Comparison of ENCODE assay signal across 14 mouse cellular contexts in the genomic region with DNA sequence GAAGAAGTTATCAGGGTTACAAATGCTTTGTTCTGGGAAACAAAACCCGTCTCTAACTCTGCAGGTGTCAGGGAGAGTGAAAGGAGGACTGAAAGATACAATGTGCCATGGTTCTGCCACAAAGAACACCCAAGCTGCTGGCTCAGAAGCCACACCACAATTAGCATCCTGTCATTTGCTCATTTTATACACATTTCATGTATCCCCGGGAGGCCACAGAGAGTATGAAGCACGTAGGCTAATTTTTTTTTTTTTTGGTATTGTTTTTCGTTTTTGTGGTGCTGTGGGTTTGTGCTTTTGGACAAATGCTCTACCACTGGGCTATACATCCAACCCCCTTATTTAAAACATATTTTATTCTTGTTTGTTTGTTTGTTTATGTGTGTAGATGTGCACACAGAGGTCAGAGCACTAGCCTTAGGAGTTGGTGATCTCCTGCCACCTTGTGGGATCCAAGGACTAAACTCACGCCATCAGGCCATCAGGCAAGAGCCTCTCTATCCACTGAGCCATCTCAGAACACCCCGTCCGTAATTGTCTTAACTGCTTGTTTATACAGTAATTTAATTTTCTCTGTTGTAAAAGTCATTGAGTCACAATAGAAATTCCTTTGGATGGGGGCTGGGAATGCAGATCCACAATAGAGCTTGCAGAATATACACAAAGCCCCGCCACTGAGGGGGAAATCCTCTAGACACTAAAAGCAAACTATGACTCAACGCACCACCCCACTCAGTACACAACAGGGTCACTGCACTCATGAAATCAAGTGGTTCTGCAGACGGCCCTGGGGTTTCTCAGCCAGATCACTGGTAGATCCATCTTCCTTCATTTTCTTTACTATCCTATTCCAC. TPM values are rescaled to one million over a fixed set of nuclear protein-coding genes. Genes with fewer than 3 reads are reported as not detected.
A peak's percentile ranks its signal among the peaks of the same experiment; 100 is the strongest.
DNase-seq lines count a peak whose midpoint lies in the region; TF ChIP-seq lines count a peak whose summit lies in the region.
"Had no signal": no experiment of that assay in that cellular context is flagged by ENCODE, and none has a peak within 500 bp of the region (broad histone marks: within the 10 kb centered on the region; RNA-seq: fewer than 3 reads in every experiment).

No protein-coding gene starts in this region.

- peak; percentile 34 to 57 for DNase-seq in lung, adult 18-20 months
- no peak for DNase-seq in lung, postnatal 25 days (ENCODE audit: low spot score)
- peak; percentile 74 for DNase-seq in CH12.LX (ENCODE audit: extremely low read depth)
- peak; percentile 19 for DNase-seq in brain, adult 2 months (ENCODE audit: low read depth, low spot score)
- no peak for DNase-seq in heart, postnatal 14 days
- no peak for DNase-seq in heart, postnatal 10 days
- DNase-seq in adrenal gland, postnatal 14 days = no peak
- DNase-seq: cerebellum, adult 8-10 months; heart, postnatal 36 days; right cerebral cortex, postnatal 4 days had no signal

- H3K27ac ChIP-seq in CH12.LX (ENCODE audit: insufficient read depth, low read depth) = peak overlapping the region; percentile 83
- 0 out of 2 replicates have a peak overlapping the region, but pooled peaks have one; percentile 12 for H3K27ac ChIP-seq in small intestine, adult 2 months (ENCODE audit: insufficient read depth, low read depth, low read length)
- H3K27ac ChIP-seq: forebrain, embryonic 10.5 days; liver, embryonic 14.5 days had no signal

- H3K79me2 ChIP-seq in CH12.LX (replicated peaks; ENCODE audit: control insufficient read depth, extremely low read depth, insufficient read depth, poor library complexity, severe bottlenecking) = no peaks in the 10 kb centered on the region

- no peak overlapping the region for H3K4me3 ChIP-seq in CH12.LX (replicated peaks in 1 of 3; ENCODE audit: low read depth in 2 of 3, low read length in 2 of 3, poor library complexity in 1 of 3)
- no peak overlapping the region for H3K4me3 ChIP-seq in small intestine, adult 2 months (ENCODE audit: low read depth, low read length)
- H3K4me3 ChIP-seq: forebrain, embryonic 10.5 days; midbrain, embryonic 10.5 days had no signal

- peak overlapping the region; percentile 74 for H3K4me2 ChIP-seq in CH12.LX (ENCODE audit: insufficient read depth, low read depth, poor library complexity, severe bottlenecking)

- in situ Hi-C loops in CH12.LX (cut with MboI; ENCODE audit: low pct_ligation_motif_present, low pct_unique_long_range_greater_than_20kb, low sequenced_read_pairs) = no loop called here

- peak; percentile 70 for TF ChIP-seq EP300 in CH12.LX (IDR thresholded peaks at IDR 0.05; ENCODE audit: low read length)

- WGBS in small intestine, adult 2 months = 57% methylated on average over 10 of the region's 10 CpGs

- peaks cover 38 to 49% of the 10 kb centered on the region in 2 experiments for H3K4me1 ChIP-seq in CH12.LX (ENCODE audit: control insufficient read depth in 1 of 2, insufficient read depth in 2 of 2)
- peaks cover 8% of the 10 kb centered on the region for H3K4me1 ChIP-seq in small intestine, adult 2 months (ENCODE audit: control insufficient read depth, insufficient read depth, insufficient read length, low read length)

- no peaks in the 10 kb centered on the region for H3K36me3 ChIP-seq in CH12.LX (replicated peaks in 1 of 2; ENCODE audit: control insufficient read depth in 1 of 2, insufficient read depth in 1 of 2, low read length in 1 of 2)
- no peaks in the 10 kb centered on the region for H3K36me3 ChIP-seq in small intestine, adult 2 months (ENCODE audit: control insufficient read depth, insufficient read depth, low read length)
- H3K36me3 ChIP-seq: forebrain, embryonic 10.5 days; midbrain, embryonic 10.5 days had no signal

- peak in 1 of 2 experiments; percentile 49; a peak in 2 of 4 replicates for TF ChIP-seq CTCF in CH12.LX (conservative IDR thresholded peaks at IDR 0.05 in 1 of 2, IDR thresholded peaks at IDR 0.05 in 1 of 2; ENCODE audit: low read depth in 2 of 2, low read length in 2 of 2)
- no peak for TF ChIP-seq CTCF in small intestine, adult 2 months (IDR thresholded peaks at IDR 0.05; ENCODE audit: extremely low read depth, insufficient read length, insufficient replicate concordance, low read depth, low read length)

- H3K27me3 ChIP-seq in CH12.LX (replicated peaks) = peaks cover 14% of the 10 kb centered on the region
- no peaks in the 10 kb centered on the region for H3K27me3 ChIP-seq in small intestine, adult 2 months (ENCODE audit: control insufficient read depth, insufficient read depth, low read length)

- TF ChIP-seq POLR2A in CH12.LX (IDR thresholded peaks at IDR 0.05; ENCODE audit: low read depth, low read length) = no peak
- no peak for TF ChIP-seq POLR2A in small intestine, adult 2 months (IDR thresholded peaks at IDR 0.05; ENCODE audit: low read depth, low read length)

- dilution Hi-C loops in CH12.LX (cut with MboI; ENCODE audit: extremely low pct_ligation_motif_present, extremely low pct_unique_long_range_greater_than_20kb, low sequenced_read_pairs) = no loop called here

- peak overlapping the region; percentile 32; the same call in 1 of the 2 replicates for H3K9ac ChIP-seq in CH12.LX (ENCODE audit: insufficient read depth, low read depth)
- H3K9ac ChIP-seq: liver, embryonic 14.5 days had no signal

- TF ChIP-seq RAD21 in CH12.LX (IDR thresholded peaks at IDR 0.05; ENCODE audit: low read depth, low read length) = peak; percentile 21

- H3K9me3 ChIP-seq in CH12.LX (replicated peaks; ENCODE audit: low read length) = peaks cover 8% of the 10 kb centered on the region
- H3K9me3 ChIP-seq: forebrain, embryonic 10.5 days; midbrain, embryonic 10.5 days had no signal

- intact Hi-C loops in heart, postnatal 14 days (cut with DNase I) = no loop called here
- intact Hi-C loops in heart, postnatal 10 days (cut with DNase I) = no loop called here

TF ChIP-seq in CH12.LX, 34 proteins besides CTCF, POLR2A, EP300 and RAD21 (continues in another document):
- peak; percentile 57; the same call in 1 of the 2 replicates for TF ChIP-seq CHD1 (IDR thresholded peaks at IDR 0.05; ENCODE audit: low read depth, low read length)
- TF ChIP-seq MAFK (IDR thresholded peaks at IDR 0.05; ENCODE audit: insufficient replicate concordance, low read length) = no peak
- no peak for TF ChIP-seq USF2 (conservative IDR thresholded peaks at IDR 0.05; ENCODE audit: low read depth, low read length)
- no peak for TF ChIP-seq GABPA (IDR thresholded peaks at IDR 0.05; ENCODE audit: insufficient replicate concordance, low read depth, low read length)
- TF ChIP-seq HCFC1 (IDR thresholded peaks at IDR 0.05; ENCODE audit: low read depth, low read length) = peak; percentile 29; the same call in 1 of the 2 replicates
- peak; percentile 77 for TF ChIP-seq JUN (IDR thresholded peaks at IDR 0.05; ENCODE audit: insufficient read depth, low read depth, low read length)
- no peak for TF ChIP-seq USF1 (IDR thresholded peaks at IDR 0.05; ENCODE audit: low read depth, low read length)
- TF ChIP-seq KAT2A (IDR thresholded peaks at IDR 0.05; ENCODE audit: insufficient replicate concordance, low read length) = no peak
- TF ChIP-seq MYC (IDR thresholded peaks at IDR 0.05; ENCODE audit: low read depth, low read length) = no peak
- TF ChIP-seq CHD2 (IDR thresholded peaks at IDR 0.05; ENCODE audit: low read length) = peak; percentile 80
- peak; percentile 93 for TF ChIP-seq MEF2A (IDR thresholded peaks at IDR 0.05; ENCODE audit: borderline replicate concordance, low read depth, low read length)
- TF ChIP-seq ELF1 (IDR thresholded peaks at IDR 0.05; ENCODE audit: low read depth, low read length) = no peak
- 0 out of 2 replicates have a peak, but pooled peaks have one; percentile 40 for TF ChIP-seq JUND (conservative IDR thresholded peaks at IDR 0.05; ENCODE audit: low read depth, low read length)
- no peak for TF ChIP-seq E2F4 (IDR thresholded peaks at IDR 0.05; ENCODE audit: insufficient replicate concordance, low read depth, low read length)
- peak; percentile 12; the same call in 1 of the 2 replicates for TF ChIP-seq MAX (IDR thresholded peaks at IDR 0.05; ENCODE audit: low read length)
- TF ChIP-seq MAZ (IDR thresholded peaks at IDR 0.05; ENCODE audit: low read depth, low read length) = peak; percentile 75
- TF ChIP-seq ZNF384 (IDR thresholded peaks at IDR 0.05; ENCODE audit: low read depth, low read length) = peak; percentile 89
- TF ChIP-seq POLR2AphosphoS2 (IDR thresholded peaks at IDR 0.05; ENCODE audit: low read depth, low read length) = no peak
- TF ChIP-seq ZKSCAN1 (IDR thresholded peaks at IDR 0.05; ENCODE audit: borderline replicate concordance, low read depth, low read length) = no peak
- no peak for TF ChIP-seq NELFE (IDR thresholded peaks at IDR 0.05; ENCODE audit: low read depth, low read length)
- TF ChIP-seq NRF1 (IDR thresholded peaks at IDR 0.05; ENCODE audit: low read depth, low read length) = no peak
- TF ChIP-seq ETS1 (conservative IDR thresholded peaks at IDR 0.05; ENCODE audit: low read depth, low read length) = peak; percentile 65; the same call in 1 of the 2 replicates
- no peak for TF ChIP-seq PAX5 (IDR thresholded peaks at IDR 0.05; ENCODE audit: low read length)
- no peak for TF ChIP-seq TBP (conservative IDR thresholded peaks at IDR 0.05; ENCODE audit: low read depth, low read length)
- no peak for TF ChIP-seq ZC3H11A (IDR thresholded peaks at IDR 0.05; ENCODE audit: low read depth, low read length)
- TF ChIP-seq SMC3 (IDR thresholded peaks at IDR 0.05; ENCODE audit: low read depth, low read length) = peak; percentile 25
- 0 out of 2 replicates have a peak, but pooled peaks have one; percentile 31 for TF ChIP-seq UBTF (IDR thresholded peaks at IDR 0.05; ENCODE audit: low read depth, low read length)
- TF ChIP-seq ZMIZ1 (IDR thresholded peaks at IDR 0.05; ENCODE audit: low read depth, low read length) = no peak
- TF ChIP-seq IRF4 (IDR thresholded peaks at IDR 0.05; ENCODE audit: low read depth, low read length) = peak; percentile 83
- TF ChIP-seq RCOR1 (conservative IDR thresholded peaks at IDR 0.05; ENCODE audit: low read depth, low read length) = 0 out of 2 replicates have a peak, but pooled peaks have one; percentile 4
- TF ChIP-seq BHLHE40 (IDR thresholded peaks at IDR 0.05; ENCODE audit: low read depth, low read length) = peak; percentile 65
- TF ChIP-seq TCF12 (IDR thresholded peaks at IDR 0.05; ENCODE audit: low read depth, low read length) = peak; percentile 44; the same call in 1 of the 2 replicates
- TF ChIP-seq MXI1 (IDR thresholded peaks at IDR 0.05; ENCODE audit: low read depth, low read length) = no peak

RNA-seq across cellular contexts. Expression of gene Abr, which starts 33.3 kb away (rescaled TPM):
- total RNA-seq in CH12.LX (2012; rRNA removed) (37.4 and 38.5 TPM in 2 replicates), CH12.LX (2014; rRNA removed) (21.0 and 21.4 TPM in 2 replicates)
- polyA plus RNA-seq in CH12.LX (2012; ENCODE audit: insufficient read length, low read depth) = 41.4 and 49.5 TPM in 2 replicates
- 74.2 and 161 TPM in 2 replicates for polyA plus RNA-seq in small intestine, adult 2 months (2012; rRNA removed)
- 10 to 100 TPM; 29.4 to 34.3 TPM for total RNA-seq in heart, postnatal 14 days (2021)
- 10 to 100 TPM; 33.9 to 41.2 TPM for total RNA-seq in heart, postnatal 10 days (2021)
- total RNA-seq in adrenal gland, postnatal 14 days (2021) = 44.2 and 49.0 TPM in 2 replicates

Comparison
In these comparisons a context has a peak if more than half of its experiments do, and no peak if none do; other contexts are left out.
1. DNase-seq: peak in lung, adult 18-20 months (2 of 2), CH12.LX (single experiment) and brain, adult 2 months (single experiment); none in lung, postnatal 25 days (single experiment), heart, postnatal 14 days (0 of 2), heart, postnatal 10 days (0 of 2) and adrenal gland, postnatal 14 days (single experiment).